Mouse (Mus musculus) forebrain, embryonic 16.5 days (tissue): ENCODE results near the gene Shmt1. TPM values are rescaled to one million over a fixed set of nuclear protein-coding genes. Genes with fewer than 3 reads are reported as not detected.

ENCODE experiments used
- ATAC-seq: fragments of 200-750 bp; cut with Nextera tagmentation; 2 replicates; pipeline ENCODE4 v1.8.0; 2017; ENCODE audit warnings: mild to moderate bottlenecking, moderate library complexity
- H3K27ac ChIP-seq: fragments of 300-500 bp; sonication (generic); 2 replicates; pipeline ENCODE4 v1.5.1; 2014; ENCODE audit warnings: low read length, control low read depth
- H3K27me3 ChIP-seq: fragments of 300-500 bp; sonication (generic); replicated peaks from 2 replicates; pipeline ENCODE4 v1.6.1; 2014; ENCODE audit warnings: low read length; ENCODE audit not compliant: control insufficient read depth, insufficient read depth
- H3K36me3 ChIP-seq: fragments of 300-500 bp; sonication (generic); 2 replicates; pipeline ENCODE4 v1.6.1; 2014; ENCODE audit not compliant: control insufficient read depth, insufficient read depth
- H3K4me1 ChIP-seq: fragments of 300-500 bp; sonication (generic); replicated peaks from 2 replicates; pipeline ENCODE4 v1.6.1; 2014; ENCODE audit warnings: low read length; ENCODE audit not compliant: control insufficient read depth, insufficient read depth
- H3K4me2 ChIP-seq: fragments of 300-500 bp; sonication (generic); 2 replicates; pipeline ENCODE4 v1.6.1; 2014; ENCODE audit warnings: mild to moderate bottlenecking, low read length, control low read depth
- H3K4me3 ChIP-seq: fragments of 300-500 bp; sonication (generic); replicated peaks from 2 replicates; pipeline ENCODE4 v1.5.1; 2014; ENCODE audit warnings: mild to moderate bottlenecking, low read length, control low read depth
- H3K9ac ChIP-seq: fragments of 300-500 bp; sonication (generic); replicated peaks from 2 replicates; pipeline ENCODE4 v1.6.1; 2014; ENCODE audit warnings: low read depth, low read length, control low read depth
- H3K9me3 ChIP-seq: fragments of 300-500 bp; sonication (generic); 2 replicates; pipeline ENCODE4 v1.6.1; 2016; ENCODE audit warnings: low read length; ENCODE audit not compliant: control insufficient read depth
- WGBS: fragments of 180-500 bp; shearing (Covaris S2); extraction: QIAGEN DNeasy Blood & Tissue Kit; methylation state at CpG from one replicate; pipeline ENCODE4 v1.1.7; 2014; 5-methylcytosine and 5-hydroxymethylcytosine counted together
- polyA plus RNA-seq: library from polyadenylated mRNA; unstranded; fragments of >200 nt; fragmentation: Nextera tagmentation; extraction: Ambion mirVana; gene quantifications from 2 replicates; pipeline ENCODE4 v1.2.1, GENCODE M21; 2015

The Shmt1 gene
- polyA plus RNA-seq, 1 experiment from 2014 or later, result 14.9 TPM

DNA sequence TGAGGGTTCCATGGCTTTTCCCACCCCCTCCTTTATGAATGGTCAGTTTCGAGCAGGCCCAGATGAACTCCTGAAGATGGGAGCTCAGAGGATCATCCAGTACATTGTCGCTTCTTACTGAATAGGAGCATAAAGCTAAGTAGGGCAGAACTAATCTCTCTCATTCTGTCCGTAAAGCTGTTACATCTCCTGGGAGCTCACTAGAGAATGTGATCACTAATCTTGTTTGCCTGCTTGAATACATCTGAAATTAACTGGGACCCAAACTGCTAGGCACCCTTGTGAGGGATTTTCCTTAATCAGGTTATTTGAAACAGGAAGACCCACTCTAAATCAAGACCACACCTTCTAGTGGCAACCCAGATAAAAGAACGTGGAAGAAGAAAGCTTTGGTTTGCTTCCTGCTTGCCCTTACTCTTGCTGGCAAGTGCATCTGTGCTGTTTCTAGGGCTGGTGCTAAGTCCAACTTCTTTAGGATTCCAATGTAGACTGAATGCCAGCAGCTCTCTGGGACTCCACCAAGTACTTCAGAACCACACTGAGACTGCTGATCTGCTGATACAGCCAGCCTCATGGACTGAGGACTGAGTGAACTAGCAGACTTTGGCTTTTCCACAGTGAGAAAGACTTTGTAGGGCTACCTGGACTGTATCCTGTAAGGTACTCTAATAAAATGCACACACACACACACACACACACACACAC is 15.9 kb upstream of the Shmt1 start:
- 29% methylated on average over 4 of the region's 4 CpGs for WGBS

DNA sequence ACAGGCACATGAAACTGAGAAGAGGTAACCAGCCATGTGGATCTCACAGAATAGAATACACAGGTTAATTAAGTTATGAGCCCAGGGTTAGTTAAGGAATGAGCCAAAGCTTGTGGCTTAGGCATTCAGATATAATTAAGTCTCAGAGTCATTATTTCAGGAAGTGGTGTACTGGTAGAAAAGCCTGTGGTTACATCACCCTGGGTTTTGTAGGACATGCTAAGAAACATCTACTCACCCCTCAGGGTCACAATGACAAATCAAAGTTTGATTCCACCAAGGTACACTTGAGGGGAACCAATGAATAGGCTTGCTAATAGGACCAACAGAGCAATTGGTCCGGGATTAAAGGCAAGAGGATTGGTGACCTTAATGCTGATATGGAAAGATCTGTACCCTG is 15.2 kb upstream of the Shmt1 start:
- no peaks in the 10 kb centered on the region for H3K9me3 ChIP-seq
- WGBS, result 39% methylated on average over 1 of the region's 1 CpGs
- H3K4me2 ChIP-seq, result no peak overlapping the region
- no peak overlapping the region for H3K4me3 ChIP-seq
- ATAC-seq, result no peak
- no peak overlapping the region for H3K27ac ChIP-seq
- no peak overlapping the region for H3K9ac ChIP-seq
- no peaks in the 10 kb centered on the region for H3K36me3 ChIP-seq
- peaks cover 6% of the 10 kb centered on the region for H3K4me1 ChIP-seq
- H3K27me3 ChIP-seq, result no peaks in the 10 kb centered on the region

More for the DNA sequence above, 15.9 kb upstream of the Shmt1 start:
- H3K4me2 ChIP-seq, result no peak overlapping the region
- H3K27me3 ChIP-seq, result no peaks in the 10 kb centered on the region
- H3K4me3 ChIP-seq, result no peak overlapping the region
- peaks cover 6% of the 10 kb centered on the region for H3K4me1 ChIP-seq
- no peak overlapping the region for H3K27ac ChIP-seq
- ATAC-seq, result no peak
- no peaks in the 10 kb centered on the region for H3K9me3 ChIP-seq
- no peak overlapping the region for H3K9ac ChIP-seq
- H3K36me3 ChIP-seq, result no peaks in the 10 kb centered on the region

DNA sequence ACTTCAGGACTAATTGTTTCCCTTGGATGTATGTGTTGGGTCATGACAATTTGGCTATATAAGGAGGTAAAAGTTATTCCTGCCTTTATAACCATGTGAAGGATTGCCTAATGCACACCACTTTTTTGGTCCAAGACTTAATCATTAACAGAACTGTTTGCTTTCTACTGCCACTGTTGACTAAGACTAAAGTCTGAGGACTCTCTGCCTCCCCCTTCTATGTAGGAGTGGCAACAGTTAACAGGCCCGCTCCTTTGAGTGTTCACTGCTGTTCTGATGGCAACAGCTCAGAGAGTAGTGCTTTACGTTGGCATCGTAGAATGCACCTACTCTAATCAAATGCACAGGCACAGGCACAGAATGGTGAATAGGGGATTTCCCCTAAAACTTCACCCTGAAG is 13.7 kb upstream of the Shmt1 start:
- no peaks in the 10 kb centered on the region for H3K27me3 ChIP-seq
- no peaks in the 10 kb centered on the region for H3K36me3 ChIP-seq

DNA sequence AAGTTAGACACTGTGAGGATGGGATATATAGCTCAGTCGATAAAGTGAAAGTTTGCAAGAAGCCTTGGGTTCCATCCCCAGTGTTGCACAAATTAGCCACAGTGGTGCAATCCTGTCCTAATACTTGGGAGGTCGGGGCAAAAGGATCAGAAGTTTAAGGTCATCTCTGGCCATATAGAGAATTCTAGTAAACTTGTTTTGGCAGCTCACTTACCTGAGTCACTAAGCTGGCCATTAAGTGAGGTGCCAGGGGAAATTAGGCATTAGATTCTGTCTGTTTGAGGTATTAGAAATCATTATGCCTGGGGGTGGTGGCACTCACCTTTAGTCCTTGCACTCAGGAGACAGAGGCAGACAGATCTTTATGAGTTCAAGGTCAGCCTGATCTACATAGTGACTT is 12.3 kb upstream of the Shmt1 start:
- H3K9me3 ChIP-seq, result no peaks in the 10 kb centered on the region
- no peaks in the 10 kb centered on the region for H3K36me3 ChIP-seq
- no peaks in the 10 kb centered on the region for H3K4me1 ChIP-seq
- H3K4me2 ChIP-seq, result no peak overlapping the region
- WGBS, result 68% methylated on average over 2 of the region's 2 CpGs
- no peak overlapping the region for H3K9ac ChIP-seq
- no peak for ATAC-seq
- no peak overlapping the region for H3K4me3 ChIP-seq
- no peaks in the 10 kb centered on the region for H3K27me3 ChIP-seq
- no peak overlapping the region for H3K27ac ChIP-seq

More for the DNA sequence above, 13.7 kb upstream of the Shmt1 start:
- H3K9me3 ChIP-seq, result no peaks in the 10 kb centered on the region
- no peak overlapping the region for H3K27ac ChIP-seq
- H3K9ac ChIP-seq, result no peak overlapping the region
- WGBS, result 86% methylated on average over 3 of the region's 3 CpGs
- no peak overlapping the region for H3K4me2 ChIP-seq
- H3K4me3 ChIP-seq, result no peak overlapping the region
- no peaks in the 10 kb centered on the region for H3K4me1 ChIP-seq
- ATAC-seq, result no peak

DNA sequence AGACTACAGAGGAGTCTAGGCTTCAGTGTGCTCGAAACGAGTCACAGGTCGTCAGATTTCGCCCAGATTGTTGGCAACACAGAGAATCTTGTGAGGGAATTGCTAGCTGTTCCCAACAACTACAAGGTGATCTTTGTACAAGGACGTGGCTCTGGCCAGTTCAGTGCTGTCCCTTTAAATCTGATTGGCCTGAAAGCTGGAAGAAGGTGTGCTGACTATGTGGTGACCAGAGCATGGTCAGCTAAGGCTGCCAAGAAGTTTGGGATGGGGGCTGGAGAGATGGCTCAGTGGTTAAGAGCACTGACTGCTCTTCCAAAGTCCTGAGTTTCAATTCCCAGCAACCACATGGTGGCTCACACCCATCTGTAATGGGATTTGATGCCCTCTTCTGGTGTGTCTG is 4.9 kb upstream of the Shmt1 start:
- Histone ChIP-seq H3K27ac (no peak overlapping the region), H3K4me3 (no peak overlapping the region), H3K27me3 (no peaks in the 10 kb centered on the region), H3K4me2 (no peak overlapping the region), H3K36me3 (no peaks in the 10 kb centered on the region), H3K9me3 (no peaks in the 10 kb centered on the region), H3K4me1 (no peaks in the 10 kb centered on the region), H3K9ac (no peak overlapping the region)
- 70% methylated on average over 5 of the region's 5 CpGs for WGBS
- no peak for ATAC-seq

DNA sequence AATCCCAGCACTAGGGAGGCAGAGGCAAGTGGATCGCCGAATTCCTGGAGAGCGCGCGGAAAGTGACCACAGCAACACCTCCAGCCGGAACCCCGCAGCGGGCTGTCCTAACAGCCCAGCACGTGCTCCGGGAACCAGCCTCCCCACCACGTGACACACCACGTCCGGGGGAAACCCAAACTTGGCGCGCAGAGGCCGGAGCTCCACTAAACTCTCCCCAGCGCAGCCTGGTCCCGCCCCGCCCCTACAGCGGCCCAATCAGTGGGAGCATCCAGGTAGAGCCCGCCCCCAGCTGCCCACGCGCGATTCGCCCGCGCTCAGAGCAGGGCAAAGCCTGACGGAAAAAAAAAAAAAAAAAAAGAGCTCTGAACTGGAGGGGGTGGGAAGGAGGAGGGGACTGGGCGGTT is 461 bp downstream of the Shmt1 start:
- 0 out of 2 replicates have a peak overlapping the region, but pooled peaks have one; percentile 17 for H3K9ac ChIP-seq
- no peaks in the 10 kb centered on the region for H3K27me3 ChIP-seq
- H3K36me3 ChIP-seq, result no peaks in the 10 kb centered on the region
- peak overlapping the region; percentile 55 for H3K4me3 ChIP-seq
- H3K9me3 ChIP-seq, result no peaks in the 10 kb centered on the region
- H3K27ac ChIP-seq, result no peak overlapping the region
- peaks cover 7% of the 10 kb centered on the region for H3K4me1 ChIP-seq
- peak; percentile 100 for ATAC-seq
- peak overlapping the region; percentile 94 for H3K4me2 ChIP-seq
- under 1% methylated on average over 29 of the region's 29 CpGs for WGBS

DNA sequence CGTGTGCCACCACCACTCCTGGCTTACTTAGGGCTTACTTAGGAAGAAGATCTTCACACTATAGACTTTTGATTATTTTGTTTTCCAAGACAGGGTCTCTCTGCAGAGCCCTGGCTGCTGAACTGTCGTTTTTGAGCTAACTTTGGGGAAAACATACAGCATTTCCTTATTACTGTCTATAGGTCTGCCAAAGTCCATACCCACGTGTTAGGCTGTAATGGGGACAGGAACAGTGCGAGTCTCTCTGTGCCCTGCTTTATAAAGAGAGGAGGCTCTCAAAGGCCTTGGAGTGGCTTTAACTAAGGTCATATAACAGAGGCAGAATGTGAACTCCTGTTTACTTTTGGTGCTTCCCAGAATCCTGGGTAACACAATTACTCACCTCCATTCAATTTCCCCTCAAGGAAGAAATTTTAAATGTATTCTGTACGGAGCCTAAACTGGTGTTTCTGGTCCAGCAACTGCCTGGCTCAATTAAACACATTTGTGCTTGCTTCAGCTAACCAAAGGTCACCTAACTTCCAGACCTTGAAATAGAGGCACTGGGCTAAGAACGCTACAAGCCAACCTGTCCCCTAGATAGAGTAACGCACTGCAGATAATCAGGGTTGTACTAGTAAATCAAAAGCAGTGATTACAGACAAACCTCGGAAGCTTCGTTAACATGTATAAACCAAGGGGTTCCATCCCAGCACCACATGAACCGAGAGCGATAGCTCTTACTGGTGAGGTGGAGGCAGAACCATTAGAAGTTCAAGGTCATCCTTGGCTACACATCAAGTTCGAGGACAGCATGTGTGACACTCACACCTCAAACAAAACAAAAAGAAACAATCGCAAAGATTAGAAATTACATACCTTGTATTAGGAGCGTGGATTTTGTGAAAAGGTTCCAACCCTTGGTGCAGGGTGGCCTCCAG is 1.2 kb downstream of the Shmt1 start:
- Histone ChIP-seq H3K4me2 (peak overlapping the region; percentile 94), H3K36me3 (no peaks in the 10 kb centered on the region), H3K9ac (0 out of 2 replicates have a peak overlapping the region, but pooled peaks have one; percentile 17), H3K9me3 (no peaks in the 10 kb centered on the region), H3K27ac (no peak overlapping the region), H3K27me3 (no peaks in the 10 kb centered on the region), H3K4me1 (peaks cover 7% of the 10 kb centered on the region), H3K4me3 (peak overlapping the region; percentile 55)
- no peak for ATAC-seq
- WGBS, result 15% methylated on average over 14 of the region's 14 CpGs

DNA sequence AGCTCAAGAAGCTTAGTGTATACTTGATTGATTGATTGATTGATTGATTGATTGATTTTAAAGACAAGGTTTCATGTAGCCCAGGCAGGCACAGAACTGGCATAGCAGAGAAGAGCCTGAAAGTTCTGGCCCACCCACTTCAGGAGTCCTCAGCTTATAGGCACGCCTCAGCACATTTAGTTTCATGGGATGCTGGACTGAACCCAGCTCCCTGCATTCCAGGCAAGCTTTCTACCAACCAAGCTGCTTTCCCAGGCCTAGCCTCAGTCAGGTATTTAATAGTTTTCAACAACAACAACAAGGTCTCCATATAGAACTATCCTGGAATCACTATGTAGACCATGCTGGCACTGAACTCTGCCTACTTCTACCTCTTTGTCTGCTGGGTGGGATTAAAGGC is 2.0 kb downstream of the Shmt1 start:
- Histone ChIP-seq H3K9ac (no peak overlapping the region), H3K9me3 (no peaks in the 10 kb centered on the region), H3K27me3 (no peaks in the 10 kb centered on the region), H3K36me3 (no peaks in the 10 kb centered on the region), H3K4me3 (no peak overlapping the region), H3K4me2 (0 out of 2 replicates have a peak overlapping the region, but pooled peaks have one; percentile 94), H3K4me1 (peaks cover 7% of the 10 kb centered on the region), H3K27ac (no peak overlapping the region)
- no peak for ATAC-seq
- 67% methylated on average over 1 of the region's 1 CpGs for WGBS

DNA sequence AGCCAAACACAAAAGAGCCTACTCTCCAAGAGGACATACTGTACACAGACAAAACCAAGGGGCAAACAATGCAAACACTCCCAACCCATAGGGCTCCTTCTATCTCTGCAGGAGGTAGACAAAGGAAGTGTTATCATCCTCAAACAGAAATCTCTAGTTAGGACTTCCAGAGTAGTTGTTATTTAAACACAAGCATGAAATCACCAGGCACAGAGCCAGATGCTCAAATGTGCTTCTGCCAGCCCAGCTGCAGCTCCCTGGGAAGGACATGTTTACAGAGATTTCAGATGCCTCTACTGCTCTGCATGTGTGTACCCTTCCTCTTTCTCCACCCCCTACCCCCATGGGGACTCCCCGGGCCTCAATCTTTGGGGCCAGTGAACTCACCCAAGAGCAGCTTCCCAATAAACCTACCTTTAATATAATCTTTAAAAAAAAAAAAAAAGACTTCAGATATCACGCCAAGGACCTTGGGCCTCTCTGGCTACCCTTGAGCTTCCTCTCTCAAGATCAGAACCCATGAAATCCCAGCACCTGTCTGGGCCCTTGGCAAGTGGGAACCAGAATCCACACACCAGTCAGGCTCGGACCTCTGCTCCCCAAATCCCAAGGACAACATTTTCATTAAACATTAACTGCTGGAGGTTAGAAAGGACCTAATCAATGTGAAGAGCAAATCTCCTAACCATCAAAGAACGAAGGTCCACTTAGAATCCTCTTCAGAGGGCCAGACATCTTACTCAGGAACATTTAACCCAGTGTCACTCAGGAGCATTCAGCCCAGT is 3.0 kb downstream of the Shmt1 start:
- Histone ChIP-seq H3K27me3 (no peaks in the 10 kb centered on the region), H3K27ac (no peak overlapping the region), H3K4me2 (no peak overlapping the region), H3K4me1 (peaks cover 7% of the 10 kb centered on the region), H3K36me3 (no peaks in the 10 kb centered on the region), H3K4me3 (no peak overlapping the region), H3K9me3 (no peaks in the 10 kb centered on the region), H3K9ac (no peak overlapping the region)
- ATAC-seq, result no peak
- 84% methylated on average over 4 of the region's 4 CpGs for WGBS
